Mouse (Mus musculus): ENCODE data around the gene Rpia. TPM values are rescaled to one million over a fixed set of nuclear protein-coding genes. Genes with fewer than 3 reads are reported as not detected.
A peak's percentile ranks its signal among the peaks of the same experiment; 100 is the strongest.

The Rpia gene
- polyA plus RNA-seq (2012; ENCODE audit: insufficient read depth, insufficient read length, low replicate concordance, missing spikeins), result not detected in 2 replicates

- 1% methylated on average over 60 of the region's 62 CpGs for WGBS
- H3K4me1 ChIP-seq (ENCODE audit: control insufficient read depth, insufficient read depth, low read length), result peaks cover 9% of the 10 kb centered on the region; the same call in 1 of the 2 replicates
- TF ChIP-seq CTCF (IDR thresholded peaks at IDR 0.05; ENCODE audit: insufficient read depth, low read depth, low read length), result no peak
- TF ChIP-seq POLR2A (IDR thresholded peaks at IDR 0.05; ENCODE audit: insufficient read depth, low read depth, low read length), result peak; percentile 52
- H3K27ac ChIP-seq (ENCODE audit: insufficient read depth, low read depth, low read length), result peak within 1 kb of the TSS; percentile 50; the same call in 1 of the 2 replicates
- H3K4me3 ChIP-seq (ENCODE audit: insufficient read depth, low read depth, low read length), result peak within 1 kb of the TSS; percentile 88
Observed at GRCm38 (mm10) chr6:70791824-70792535, at the start of gene Rpia. TSS of gene Rpia (minus strand) at chr6:70792232.

- TF ChIP-seq POLR2A (IDR thresholded peaks at IDR 0.05; ENCODE audit: insufficient read depth, low read depth, low read length) (no peak), CTCF (IDR thresholded peaks at IDR 0.05; ENCODE audit: insufficient read depth, low read depth, low read length) (no peak)
- Histone ChIP-seq H3K4me1 (ENCODE audit: control insufficient read depth, insufficient read depth, low read length) (no peaks in the 10 kb centered on the region), H3K27ac (ENCODE audit: insufficient read depth, low read depth, low read length) (no peak overlapping the region), H3K4me3 (ENCODE audit: insufficient read depth, low read depth, low read length) (no peak overlapping the region)
- WGBS, result 70% methylated on average over 5 of the region's 5 CpGs
Observed at GRCm38 (mm10) chr6:70840281-70840680, 48.2 kb upstream of the Rpia start.

- TF ChIP-seq POLR2A (IDR thresholded peaks at IDR 0.05; ENCODE audit: insufficient read depth, low read depth, low read length) (no peak), CTCF (IDR thresholded peaks at IDR 0.05; ENCODE audit: insufficient read depth, low read depth, low read length) (no peak)
- Histone ChIP-seq H3K27ac (ENCODE audit: insufficient read depth, low read depth, low read length) (no peak overlapping the region), H3K4me1 (ENCODE audit: control insufficient read depth, insufficient read depth, low read length) (no peaks in the 10 kb centered on the region), H3K4me3 (ENCODE audit: insufficient read depth, low read depth, low read length) (no peak overlapping the region)
- WGBS, result 59% methylated on average over 3 of the region's 3 CpGs
Observed at GRCm38 (mm10) chr6:70838532-70838931, 46.5 kb upstream of the Rpia start.

DNA sequence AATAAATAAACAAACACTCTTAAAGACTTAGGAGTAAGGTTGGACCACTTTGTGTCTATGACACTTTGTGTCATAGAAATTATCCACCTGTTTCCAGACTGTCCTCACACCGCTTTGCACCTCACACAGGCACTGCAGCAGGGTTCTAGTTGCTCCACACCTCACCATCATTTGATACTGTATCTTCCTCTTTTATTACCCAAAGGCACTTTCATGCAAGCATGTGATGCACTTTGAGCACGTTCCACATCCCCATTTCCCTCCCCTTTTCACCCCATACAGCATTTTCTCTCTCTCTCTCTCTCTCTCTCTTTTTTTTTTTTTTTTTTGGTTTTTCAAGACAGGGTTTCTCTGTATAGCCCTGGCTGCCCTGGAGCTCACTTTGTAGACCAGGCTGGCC lies 45.3 kb upstream of the Rpia start:
- WGBS, result 90% methylated on average over 2 of the region's 2 CpGs

DNA sequence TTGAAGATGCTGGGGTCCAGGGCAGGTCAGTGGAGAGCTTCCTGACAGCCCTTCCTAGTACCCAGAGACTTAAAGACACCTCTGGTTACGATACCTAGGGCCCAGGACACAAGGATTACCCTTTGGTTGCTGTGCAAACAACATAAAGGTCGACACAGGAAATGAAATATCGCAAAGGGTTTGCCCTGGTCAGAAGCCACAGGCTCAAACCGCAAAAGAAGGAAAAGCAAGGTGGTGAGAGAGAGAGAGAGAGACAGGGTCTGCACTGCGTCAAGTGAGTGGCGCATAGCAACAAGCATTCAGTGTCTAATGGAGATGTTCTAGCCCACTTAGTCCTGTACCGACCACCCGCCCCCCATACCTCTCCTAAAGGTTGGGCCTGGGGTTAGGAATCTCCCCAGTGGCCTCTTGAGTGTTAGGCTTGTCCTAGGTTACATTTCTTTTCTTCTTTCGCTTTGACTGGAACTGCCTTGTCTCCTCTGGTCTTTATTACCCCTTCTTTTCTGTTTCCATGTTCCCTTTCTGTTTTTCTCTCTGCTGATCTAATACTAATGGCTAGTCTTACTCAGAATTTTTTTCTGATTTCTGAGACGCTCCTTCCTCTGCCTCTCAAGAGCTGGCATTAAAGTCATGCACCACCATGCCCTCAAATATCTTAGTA lies 39.3 kb upstream of the Rpia start:
- no peak overlapping the region for H3K4me3 ChIP-seq (ENCODE audit: insufficient read depth, low read depth, low read length)
- H3K4me1 ChIP-seq (ENCODE audit: control insufficient read depth, insufficient read depth, low read length), result no peaks in the 10 kb centered on the region
- 83% methylated on average over 10 of the region's 10 CpGs for WGBS
- TF ChIP-seq POLR2A (IDR thresholded peaks at IDR 0.05; ENCODE audit: insufficient read depth, low read depth, low read length) (no peak), CTCF (IDR thresholded peaks at IDR 0.05; ENCODE audit: insufficient read depth, low read depth, low read length) (no peak)
- no peak overlapping the region for H3K27ac ChIP-seq (ENCODE audit: insufficient read depth, low read depth, low read length)

More for the DNA sequence above, 45.3 kb upstream of the Rpia start:
- H3K4me1 ChIP-seq (ENCODE audit: control insufficient read depth, insufficient read depth, low read length), result no peaks in the 10 kb centered on the region
- TF ChIP-seq CTCF (IDR thresholded peaks at IDR 0.05; ENCODE audit: insufficient read depth, low read depth, low read length) (no peak), POLR2A (IDR thresholded peaks at IDR 0.05; ENCODE audit: insufficient read depth, low read depth, low read length) (no peak)
- no peak overlapping the region for H3K27ac ChIP-seq (ENCODE audit: insufficient read depth, low read depth, low read length)
- H3K4me3 ChIP-seq (ENCODE audit: insufficient read depth, low read depth, low read length), result no peak overlapping the region

- TF ChIP-seq CTCF (IDR thresholded peaks at IDR 0.05; ENCODE audit: insufficient read depth, low read depth, low read length), result no peak
- no peak for TF ChIP-seq POLR2A (IDR thresholded peaks at IDR 0.05; ENCODE audit: insufficient read depth, low read depth, low read length)
- 81% methylated on average over 3 of the region's 3 CpGs for WGBS
- no peaks in the 10 kb centered on the region for H3K4me1 ChIP-seq (ENCODE audit: control insufficient read depth, insufficient read depth, low read length)
- no peak overlapping the region for H3K27ac ChIP-seq (ENCODE audit: insufficient read depth, low read depth, low read length)
- no peak overlapping the region for H3K4me3 ChIP-seq (ENCODE audit: insufficient read depth, low read depth, low read length)
Observed at GRCm38 (mm10) chr6:70830552-70830951, 38.5 kb upstream of the Rpia start.

- TF ChIP-seq CTCF (IDR thresholded peaks at IDR 0.05; ENCODE audit: insufficient read depth, low read depth, low read length) (no peak), POLR2A (IDR thresholded peaks at IDR 0.05; ENCODE audit: insufficient read depth, low read depth, low read length) (no peak)
- WGBS, result 68% methylated on average over 2 of the region's 2 CpGs
Observed at GRCm38 (mm10) chr6:70829451-70829850, 37.4 kb upstream of the Rpia start.

DNA sequence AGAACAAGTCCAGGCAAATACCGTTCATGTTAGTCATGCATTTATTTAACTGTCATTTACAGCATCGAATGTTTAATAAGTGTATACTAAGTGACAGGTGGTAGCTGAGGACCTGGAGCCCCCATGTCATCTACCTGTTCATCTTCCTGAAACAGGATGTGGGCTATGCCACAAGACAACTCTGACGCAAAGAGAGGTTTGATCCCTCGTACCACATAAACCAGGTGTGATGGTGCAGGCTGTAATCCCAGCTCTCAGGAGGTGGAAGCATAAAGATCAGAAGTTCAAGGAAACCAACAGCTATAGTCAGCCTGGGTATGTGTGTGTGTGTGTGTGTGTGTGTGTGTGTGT lies 32.9 kb upstream of the Rpia start:
- Histone ChIP-seq H3K27ac (ENCODE audit: insufficient read depth, low read depth, low read length) (no peak overlapping the region), H3K4me3 (ENCODE audit: insufficient read depth, low read depth, low read length) (peak overlapping the region; percentile 41; the same call in 1 of the 2 replicates), H3K4me1 (ENCODE audit: control insufficient read depth, insufficient read depth, low read length) (peaks cover 5% of the 10 kb centered on the region)
- 56% methylated on average over 4 of the region's 4 CpGs for WGBS
- TF ChIP-seq CTCF (IDR thresholded peaks at IDR 0.05; ENCODE audit: insufficient read depth, low read depth, low read length), result no peak
- no peak for TF ChIP-seq POLR2A (IDR thresholded peaks at IDR 0.05; ENCODE audit: insufficient read depth, low read depth, low read length)

More at GRCm38 (mm10) chr6:70829451-70829850, 37.4 kb upstream of the Rpia start:
- no peak overlapping the region for H3K4me3 ChIP-seq (ENCODE audit: insufficient read depth, low read depth, low read length)
- H3K27ac ChIP-seq (ENCODE audit: insufficient read depth, low read depth, low read length), result no peak overlapping the region
- no peaks in the 10 kb centered on the region for H3K4me1 ChIP-seq (ENCODE audit: control insufficient read depth, insufficient read depth, low read length)

Data from olfactory bulb, adult 2 months (tissue).